Mouse (Mus musculus): Measurements from ENCODE around the gene Tent4a.

GRCm38 (mm10) chr13:69488565-69489255 lies 45.7 kb downstream of the Tent4a start:
- no peak for TF ChIP-seq CTCF (IDR thresholded peaks at IDR 0.05; ENCODE audit: borderline replicate concordance, insufficient read depth, low read depth, low read length)
- TF ChIP-seq POLR2A (IDR thresholded peaks at IDR 0.05; ENCODE audit: borderline replicate concordance, insufficient read depth, low read length), result no peak

Measured in cerebellum, adult 2 months (tissue).